Mouse (Mus musculus): ENCODE data around the gene Gm11639. TPM values are rescaled to one million over a fixed set of nuclear protein-coding genes. Genes with fewer than 3 reads are reported as not detected.
A peak's percentile ranks its signal among the peaks of the same experiment; 100 is the strongest.

The Gm11639 gene
- polyA plus RNA-seq, 1 experiment, result not detected

GRCm38 (mm10) chr11:105156748-105157267, 471.3 kb downstream of the Gm11639 start:
- H3K9me3 ChIP-seq, result no peaks in the 10 kb centered on the region
- H3K36me3 ChIP-seq (replicated peaks; ENCODE audit: low read length), result no peaks in the 10 kb centered on the region
- peaks cover 24% of the 10 kb centered on the region for H3K27me3 ChIP-seq (replicated peaks)
- peaks cover 21% of the 10 kb centered on the region for H3K4me1 ChIP-seq
- no peak for TF ChIP-seq GATA1 (IDR thresholded peaks at IDR 0.05; ENCODE audit: borderline replicate concordance, low read length)
- no peak for TF ChIP-seq FLI1 (IDR thresholded peaks at IDR 0.05; ENCODE audit: low read length)
- no peak overlapping the region for H3K4me3 ChIP-seq (replicated peaks)

GRCm38 (mm10) chr11:105158047-105158446, 472.5 kb downstream of the Gm11639 start:
- Histone ChIP-seq H3K9me3 (peaks cover 7% of the 10 kb centered on the region), H3K36me3 (replicated peaks; ENCODE audit: low read length) (no peaks in the 10 kb centered on the region), H3K4me3 (replicated peaks) (no peak overlapping the region), H3K27me3 (replicated peaks) (peaks cover 24% of the 10 kb centered on the region), H3K4me1 (peaks cover 12% of the 10 kb centered on the region)
- TF ChIP-seq FLI1 (IDR thresholded peaks at IDR 0.05; ENCODE audit: low read length) (no peak), GATA1 (IDR thresholded peaks at IDR 0.05; ENCODE audit: borderline replicate concordance, low read length) (no peak)

- H3K9me3 ChIP-seq, result peaks cover 18% of the 10 kb centered on the region
- no peak overlapping the region for H3K4me3 ChIP-seq (replicated peaks)
- no peaks in the 10 kb centered on the region for H3K36me3 ChIP-seq (replicated peaks; ENCODE audit: low read length)
- H3K27me3 ChIP-seq (replicated peaks), result peaks cover 16% of the 10 kb centered on the region
- H3K4me1 ChIP-seq, result no peaks in the 10 kb centered on the region
- TF ChIP-seq FLI1 (IDR thresholded peaks at IDR 0.05; ENCODE audit: low read length) (no peak), GATA1 (IDR thresholded peaks at IDR 0.05; ENCODE audit: borderline replicate concordance, low read length) (no peak)
Observed at GRCm38 (mm10) chr11:105159673-105160360, 474.3 kb downstream of the Gm11639 start.

GRCm38 (mm10) chr11:105161411-105161810, 475.9 kb downstream of the Gm11639 start:
- Histone ChIP-seq H3K27me3 (replicated peaks) (peaks cover 26% of the 10 kb centered on the region), H3K4me3 (replicated peaks) (no peak overlapping the region), H3K4me1 (no peaks in the 10 kb centered on the region), H3K36me3 (replicated peaks; ENCODE audit: low read length) (no peaks in the 10 kb centered on the region), H3K9me3 (peaks cover 34% of the 10 kb centered on the region)
- no peak for TF ChIP-seq FLI1 (IDR thresholded peaks at IDR 0.05; ENCODE audit: low read length)
- no peak for TF ChIP-seq GATA1 (IDR thresholded peaks at IDR 0.05; ENCODE audit: borderline replicate concordance, low read length)

GRCm38 (mm10) chr11:105164516-105165510, 479.3 kb downstream of the Gm11639 start:
- Histone ChIP-seq H3K4me3 (replicated peaks) (peak overlapping the region; percentile 50), H3K9me3 (peaks cover 38% of the 10 kb centered on the region), H3K27me3 (replicated peaks) (peaks cover 27% of the 10 kb centered on the region), H3K4me1 (no peaks in the 10 kb centered on the region), H3K36me3 (replicated peaks; ENCODE audit: low read length) (no peaks in the 10 kb centered on the region)
- TF ChIP-seq GATA1 (IDR thresholded peaks at IDR 0.05; ENCODE audit: borderline replicate concordance, low read length) (no peak), FLI1 (IDR thresholded peaks at IDR 0.05; ENCODE audit: low read length) (no peak)

GRCm38 (mm10) chr11:105166780-105167179, 481.3 kb downstream of the Gm11639 start:
- H3K4me1 ChIP-seq, result peaks cover 8% of the 10 kb centered on the region
- H3K27me3 ChIP-seq (replicated peaks), result peaks cover 23% of the 10 kb centered on the region
- H3K9me3 ChIP-seq, result peaks cover 38% of the 10 kb centered on the region
- H3K36me3 ChIP-seq (replicated peaks; ENCODE audit: low read length), result no peaks in the 10 kb centered on the region
- H3K4me3 ChIP-seq (replicated peaks), result no peak overlapping the region
- TF ChIP-seq FLI1 (IDR thresholded peaks at IDR 0.05; ENCODE audit: low read length) (no peak), GATA1 (IDR thresholded peaks at IDR 0.05; ENCODE audit: borderline replicate concordance, low read length) (no peak)

Other genes with a start within 250 kb of the Gm11639 start
- 67.1 and 120 TPM in 2 replicates for gene Kansl1, start 216.8 kb upstream of the Gm11639 start, polyA plus RNA-seq (2012; ENCODE audit: insufficient read depth, low replicate concordance)
- gene Cdc27, start 135.1 kb upstream of the Gm11639 start, polyA plus RNA-seq (2012; ENCODE audit: insufficient read depth, low replicate concordance), result 2.5 TPM in 1 of 2 replicates, not detected in the other
- gene Myl4, start 135.0 kb upstream of the Gm11639 start, polyA plus RNA-seq (2012; ENCODE audit: insufficient read depth, low replicate concordance), result 0.86 TPM in 1 of 2 replicates, not detected in the other
- 123 and 181 TPM in 2 replicates for gene Itgb3, start 77.7 kb upstream of the Gm11639 start, polyA plus RNA-seq (2012; ENCODE audit: insufficient read depth, low replicate concordance)

Data from megakaryocyte, embryonic 14.5 days (primary cell).